Mouse (Mus musculus) embryonic facial prominence, embryonic 14.5 days (tissue): ENCODE measurements around the gene Tbc1d14. TPM values are rescaled to one million over a fixed set of nuclear protein-coding genes. Genes with fewer than 3 reads are reported as not detected.

Source experiments
- ATAC-seq: fragments of 200-750 bp; cut with Nextera tagmentation; 2 replicates; pipeline ENCODE4 v1.8.0; 2017; ENCODE audit warnings: low read depth, moderate number of reproducible peaks, moderate TSS enrichment
- DNase-seq: peaks from one replicate; pipeline ENCODE4 v3.0.0-alpha.2; 2015; ENCODE audit warnings: low spot score
- H3K27ac ChIP-seq: fragments of 300-500 bp; sonication (generic); replicated peaks from 2 replicates; pipeline ENCODE4 v1.5.1; 2014; ENCODE audit warnings: low read depth, mild to moderate bottlenecking, low read length, moderate library complexity
- H3K27me3 ChIP-seq: fragments of 300-500 bp; sonication (generic); replicated peaks from 2 replicates; pipeline ENCODE4 v1.6.1; 2014; ENCODE audit warnings: low read length; ENCODE audit not compliant: control insufficient read depth, insufficient read depth
- H3K36me3 ChIP-seq: fragments of 300-500 bp; sonication (generic); 2 replicates; pipeline ENCODE4 v1.6.1; 2014; ENCODE audit warnings: low read length, mixed read lengths; ENCODE audit not compliant: control insufficient read depth, insufficient read depth
- H3K4me1 ChIP-seq: fragments of 300-500 bp; sonication (generic); 2 replicates; pipeline ENCODE4 v1.6.1; 2014; ENCODE audit warnings: antibody characterized with exemption, low read length; ENCODE audit not compliant: control insufficient read depth, insufficient read depth
- H3K4me2 ChIP-seq: fragments of 300-500 bp; sonication (generic); 2 replicates; pipeline ENCODE4 v1.6.1; 2014; ENCODE audit warnings: low read depth, mild to moderate bottlenecking, low read length, moderate library complexity, mixed read lengths
- H3K4me3 ChIP-seq: fragments of 300-500 bp; sonication (generic); 2 replicates; pipeline ENCODE4 v1.5.1; 2014; ENCODE audit warnings: low read depth, mild to moderate bottlenecking, low read length
- H3K9ac ChIP-seq: fragments of 300-500 bp; sonication (generic); 2 replicates; pipeline ENCODE4 v1.6.1; 2014; ENCODE audit warnings: low read depth, mild to moderate bottlenecking, low read length, moderate library complexity, mixed read lengths
- H3K9me3 ChIP-seq: fragments of 300-500 bp; sonication (generic); 2 replicates; pipeline ENCODE4 v1.6.1; 2016; ENCODE audit warnings: low read length; ENCODE audit not compliant: control insufficient read depth
- WGBS: fragments of 180-500 bp; shearing (Covaris S2); extraction: QIAGEN DNeasy Blood & Tissue Kit; methylation state at CpG from one replicate; pipeline ENCODE4 v1.1.7; 2014; 5-methylcytosine and 5-hydroxymethylcytosine counted together
- polyA plus RNA-seq: library from polyadenylated mRNA; unstranded; fragments of >200 nt; fragmentation: Nextera tagmentation; extraction: Ambion mirVana; gene quantifications from 2 replicates; pipeline ENCODE4 v1.2.1, GENCODE M21; 2014

Gene Tbc1d14
- polyA plus RNA-seq, 1 experiment from 2014 or later, result 38.5 TPM

- ATAC-seq, result no peak
- WGBS, result 80% methylated on average over 5 of the region's 5 CpGs
- DNase-seq, result no peak
- no peak overlapping the region for H3K9ac ChIP-seq
- no peak overlapping the region for H3K4me3 ChIP-seq
- H3K4me1 ChIP-seq, result no peaks in the 10 kb centered on the region
- H3K4me2 ChIP-seq, result no peak overlapping the region
- H3K9me3 ChIP-seq, result no peaks in the 10 kb centered on the region
- peaks cover 78% of the 10 kb centered on the region for H3K36me3 ChIP-seq
- H3K27me3 ChIP-seq, result no peaks in the 10 kb centered on the region
- no peak overlapping the region for H3K27ac ChIP-seq
Measured at GRCm38 (mm10) chr5:36505643-36506042, 87.4 kb downstream of the Tbc1d14 start.

- no peaks in the 10 kb centered on the region for H3K9me3 ChIP-seq
- no peak for ATAC-seq
- no peak overlapping the region for H3K4me3 ChIP-seq
- H3K27ac ChIP-seq, result no peak overlapping the region
- H3K36me3 ChIP-seq, result peaks cover 78% of the 10 kb centered on the region
- no peaks in the 10 kb centered on the region for H3K27me3 ChIP-seq
- DNase-seq, result no peak
- 87% methylated on average over 7 of the region's 7 CpGs for WGBS
- H3K9ac ChIP-seq, result no peak overlapping the region
- H3K4me1 ChIP-seq, result no peaks in the 10 kb centered on the region
- H3K4me2 ChIP-seq, result no peak overlapping the region
Measured at GRCm38 (mm10) chr5:36505235-36505634, 87.8 kb downstream of the Tbc1d14 start.

DNA sequence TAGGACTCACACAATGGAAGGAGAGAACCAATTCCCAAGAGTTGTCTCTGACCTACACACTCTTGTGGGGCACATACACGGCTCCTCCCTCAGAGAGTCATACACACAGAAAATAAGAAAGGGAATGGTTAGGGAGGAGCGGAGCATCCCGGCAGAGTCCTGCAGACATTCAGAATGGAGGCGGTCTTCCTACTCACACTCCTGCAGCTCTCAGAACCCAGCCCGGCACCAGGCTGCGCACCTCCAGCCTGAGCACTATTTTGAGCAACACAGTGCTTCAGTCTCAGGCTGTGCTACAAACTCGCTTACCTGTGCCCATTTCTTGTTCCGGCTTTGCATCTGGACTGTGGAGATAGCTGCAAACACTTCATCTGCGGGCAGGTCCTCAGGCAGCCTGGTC, 98.4 kb downstream of the Tbc1d14 start:
- no peak for ATAC-seq

DNA sequence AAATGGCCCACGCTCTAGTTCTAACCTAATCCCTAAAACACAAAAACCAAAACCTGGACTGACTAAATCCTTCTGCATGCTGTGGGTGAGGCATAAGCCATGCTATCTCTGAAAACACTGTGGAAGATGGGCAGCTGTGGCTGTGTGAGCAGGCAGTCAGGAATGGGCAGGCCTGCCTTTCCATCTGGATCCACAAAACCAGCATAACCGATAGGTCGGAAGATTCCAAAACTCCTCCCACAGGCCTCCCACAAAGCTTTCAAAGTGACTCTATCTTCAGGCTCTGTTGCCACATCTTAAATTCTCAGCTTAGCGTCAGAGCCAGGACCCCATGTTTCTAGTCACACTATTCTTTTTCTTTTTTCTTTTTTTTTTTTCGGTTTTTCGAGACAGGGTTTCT, 99.2 kb downstream of the Tbc1d14 start:
- no peak for DNase-seq
- no peak overlapping the region for H3K9ac ChIP-seq
- H3K36me3 ChIP-seq, result peaks cover 61% of the 10 kb centered on the region
- no peak for ATAC-seq
- H3K27me3 ChIP-seq, result no peaks in the 10 kb centered on the region
- H3K4me3 ChIP-seq, result no peak overlapping the region
- no peak overlapping the region for H3K27ac ChIP-seq
- no peak overlapping the region for H3K4me2 ChIP-seq
- H3K9me3 ChIP-seq, result no peaks in the 10 kb centered on the region
- WGBS, result 87% methylated on average over 6 of the region's 6 CpGs
- no peaks in the 10 kb centered on the region for H3K4me1 ChIP-seq

More for the DNA sequence above, 98.4 kb downstream of the Tbc1d14 start:
- Histone ChIP-seq H3K9me3 (no peaks in the 10 kb centered on the region), H3K4me1 (no peaks in the 10 kb centered on the region), H3K4me3 (no peak overlapping the region), H3K27me3 (no peaks in the 10 kb centered on the region), H3K4me2 (no peak overlapping the region), H3K27ac (no peak overlapping the region), H3K9ac (no peak overlapping the region), H3K36me3 (peaks cover 64% of the 10 kb centered on the region)
- no peak for DNase-seq
- 99% methylated on average over 9 of the region's 9 CpGs for WGBS

GRCm38 (mm10) chr5:36489225-36489624, 103.9 kb downstream of the Tbc1d14 start:
- Histone ChIP-seq H3K9ac (no peak overlapping the region), H3K4me2 (no peak overlapping the region), H3K27me3 (peaks cover 19% of the 10 kb centered on the region), H3K4me3 (no peak overlapping the region), H3K9me3 (no peaks in the 10 kb centered on the region), H3K36me3 (peaks cover 30% of the 10 kb centered on the region), H3K27ac (no peak overlapping the region), H3K4me1 (peaks cover 5% of the 10 kb centered on the region)
- peak; percentile 30 for DNase-seq
- no peak for ATAC-seq
- 45% methylated on average over 2 of the region's 2 CpGs for WGBS

DNA sequence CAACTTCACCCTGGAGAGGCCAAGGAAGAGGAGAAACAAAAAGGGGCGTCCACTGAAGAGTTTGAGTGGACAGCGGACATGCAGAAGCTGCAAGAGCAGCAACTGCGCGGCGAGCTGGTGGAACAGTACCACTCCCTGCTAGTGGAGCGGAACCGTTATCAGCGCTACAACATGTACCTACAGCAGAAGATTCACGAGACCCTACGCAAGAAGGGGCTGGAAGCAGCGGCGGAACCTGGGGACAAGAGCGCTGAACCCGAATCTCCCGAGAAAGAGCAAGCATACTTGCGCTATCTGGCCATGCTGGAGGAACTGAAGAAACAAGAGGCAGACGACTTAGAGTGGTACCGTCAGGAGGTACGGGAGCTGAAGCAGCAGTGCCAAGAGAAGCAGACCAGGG, 107.8 kb downstream of the Tbc1d14 start:
- ATAC-seq (no peak), DNase-seq (no peak)
- H3K9ac ChIP-seq, result no peak overlapping the region
- H3K4me2 ChIP-seq, result peak overlapping the region; percentile 96
- H3K27ac ChIP-seq, result no peak overlapping the region
- WGBS, result 32% methylated on average over 19 of the region's 19 CpGs
- peaks cover 16% of the 10 kb centered on the region for H3K4me1 ChIP-seq
- peaks cover 19% of the 10 kb centered on the region for H3K27me3 ChIP-seq
- peak overlapping the region; percentile 51 for H3K4me3 ChIP-seq
- H3K36me3 ChIP-seq, result no peaks in the 10 kb centered on the region; the same call in 1 of the 2 replicates
- H3K9me3 ChIP-seq, result no peaks in the 10 kb centered on the region

DNA sequence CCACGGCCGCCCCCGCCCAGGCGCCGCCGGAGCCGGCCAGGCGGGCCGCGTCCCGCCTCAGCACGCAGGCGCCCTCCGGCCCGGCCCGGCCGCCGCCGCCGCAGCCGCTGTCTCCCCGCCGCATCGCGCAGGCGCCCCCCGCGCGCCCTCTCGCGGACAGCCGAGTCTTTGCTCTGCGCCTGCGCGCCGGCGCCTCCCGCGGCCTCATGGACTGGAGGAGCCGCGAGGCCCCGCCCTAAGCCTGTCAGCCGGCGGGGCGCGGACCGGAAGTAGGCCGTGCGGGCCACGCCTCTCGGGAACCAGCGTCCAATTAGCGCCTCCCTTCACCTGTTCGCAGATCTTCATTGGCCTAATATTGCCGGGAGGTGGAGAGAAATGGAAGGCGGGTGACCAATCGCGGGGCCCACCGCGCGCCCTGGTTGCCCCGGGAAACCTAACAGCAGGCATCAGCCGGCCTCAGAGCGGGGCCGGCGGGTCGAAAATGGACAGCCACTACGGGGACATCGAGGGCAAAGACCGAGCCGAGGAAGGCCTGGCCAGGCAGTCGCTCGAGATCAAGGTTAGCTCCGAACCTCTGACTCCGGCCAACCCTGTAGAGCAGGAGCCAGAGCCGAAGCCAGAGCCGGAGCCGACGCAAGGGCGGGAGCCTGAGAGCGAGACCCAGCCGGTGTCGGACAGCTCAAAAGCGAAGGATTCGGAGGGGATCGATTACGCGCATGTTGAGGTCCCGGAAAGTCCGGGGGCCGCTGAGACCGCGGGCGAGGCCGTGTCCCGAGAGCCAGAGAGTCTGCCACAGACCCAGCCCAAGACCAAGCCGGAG, 108.7 kb downstream of the Tbc1d14 start, which contains the start of the genes Tada2b and Ccdc96:
Tada2b (minus strand) TSS at position 115 of the 820 bp plus-strand sequence.
Ccdc96 (plus strand) TSS at position 418 of the 820 bp plus-strand sequence.
- peaks cover 16% of the 10 kb centered on the region for H3K4me1 ChIP-seq
- peak within 1 kb of the TSS; percentile 88 for H3K4me3 ChIP-seq
- peak within 1 kb of the TSS; percentile 68 for H3K27ac ChIP-seq
- ATAC-seq, result peak; percentile 97
- peak within 1 kb of the TSS; percentile 87 for H3K9ac ChIP-seq
- peak; percentile 99 for DNase-seq
- 1% methylated on average over 44 of the region's 97 CpGs for WGBS
- peaks cover 19% of the 10 kb centered on the region for H3K27me3 ChIP-seq
- H3K36me3 ChIP-seq, result no peaks in the 10 kb centered on the region; the same call in 1 of the 2 replicates
- peak within 1 kb of the TSS; percentile 96 for H3K4me2 ChIP-seq
- no peaks in the 10 kb centered on the region for H3K9me3 ChIP-seq

GRCm38 (mm10) chr5:36483203-36484101, 109.6 kb downstream of the Tbc1d14 start:
- Histone ChIP-seq H3K9me3 (no peaks in the 10 kb centered on the region), H3K27ac (peak overlapping the region; percentile 68), H3K4me2 (peak overlapping the region; percentile 89), H3K4me1 (peaks cover 16% of the 10 kb centered on the region), H3K9ac (peak overlapping the region; percentile 87), H3K36me3 (no peaks in the 10 kb centered on the region), H3K4me3 (peak overlapping the region; percentile 88), H3K27me3 (peaks cover 19% of the 10 kb centered on the region)
- peak; percentile 6 for ATAC-seq
- DNase-seq, result peak; percentile 45
- 4% methylated on average over 30 of the region's 58 CpGs for WGBS
